Mouse (Mus musculus) limb, embryonic 14.5 days (tissue): Measurements from ENCODE around the gene Grik1. TPM values are rescaled to one million over a fixed set of nuclear protein-coding genes. Genes with fewer than 3 reads are reported as not detected.
A peak's percentile ranks its signal among the peaks of the same experiment; 100 is the strongest.

Experiments
- ATAC-seq: fragments of 200-750 bp; cut with Nextera tagmentation; 2 replicates; pipeline ENCODE4 v1.8.0; 2017; ENCODE audit warnings: low read depth, moderate number of reproducible peaks, moderate TSS enrichment; ENCODE audit not compliant: low FRiP score
- DNase-seq: peaks from one replicate; pipeline ENCODE4 v3.0.0-alpha.2; 2015; ENCODE audit warnings: low spot score
- H3K27ac ChIP-seq: fragments of 300-500 bp; sonication (generic); replicated peaks from 2 replicates; pipeline ENCODE4 v1.5.1; 2014; ENCODE audit warnings: low read depth, mild to moderate bottlenecking, low read length, moderate library complexity, mixed read lengths
- H3K27me3 ChIP-seq: fragments of 300-500 bp; sonication (generic); 2 replicates; pipeline ENCODE4 v1.6.1; 2014; ENCODE audit warnings: low read length, mixed read lengths; ENCODE audit not compliant: control insufficient read depth, insufficient read depth
- H3K36me3 ChIP-seq: fragments of 300-500 bp; sonication (generic); 2 replicates; pipeline ENCODE4 v1.6.1; 2014; ENCODE audit warnings: mild to moderate bottlenecking, low read length, moderate library complexity, mixed read lengths; ENCODE audit not compliant: control insufficient read depth, insufficient read depth
- H3K4me1 ChIP-seq: fragments of 300-500 bp; sonication (generic); 2 replicates; pipeline ENCODE4 v1.6.1; 2014; ENCODE audit warnings: antibody characterized with exemption, low read length, mixed read lengths; ENCODE audit not compliant: control insufficient read depth, insufficient read depth
- H3K4me2 ChIP-seq: fragments of 300-500 bp; sonication (generic); replicated peaks from 2 replicates; pipeline ENCODE4 v1.6.1; 2014; ENCODE audit warnings: low read depth, mild to moderate bottlenecking, low read length, moderate library complexity; ENCODE audit not compliant: severe bottlenecking
- H3K4me3 ChIP-seq: fragments of 300-500 bp; sonication (generic); replicated peaks from 2 replicates; pipeline ENCODE4 v1.5.1; 2014; ENCODE audit warnings: low read length
- H3K9ac ChIP-seq: fragments of 300-500 bp; sonication (generic); 2 replicates; pipeline ENCODE4 v1.6.1; 2014; ENCODE audit warnings: mild to moderate bottlenecking, low read depth, low read length, moderate library complexity; ENCODE audit not compliant: severe bottlenecking
- H3K9me3 ChIP-seq: fragments of 300-500 bp; sonication (generic); 2 replicates; pipeline ENCODE4 v1.6.1; 2016; ENCODE audit warnings: low read length; ENCODE audit not compliant: control insufficient read depth
- POLR2A ChIP-seq: fragments of 200-500 bp; IDR thresholded peaks from 2 replicates; pipeline ENCODE4 v1.8.0; 2012; ENCODE audit warnings: inconsistent platforms, mild to moderate bottlenecking, moderate library complexity, borderline replicate concordance; ENCODE audit not compliant: insufficient read depth, insufficient read length; ENCODE audit errors: extremely low read depth
- WGBS: fragments of 180-500 bp; shearing (Covaris S2); extraction: QIAGEN DNeasy Blood & Tissue Kit; methylation state at CpG from one replicate; pipeline ENCODE4 v1.1.7; 2014; 5-methylcytosine and 5-hydroxymethylcytosine counted together
- polyA plus RNA-seq, 2 experiments: library from polyadenylated mRNA; depleted of rRNA in 1 of 2; stranded (reverse) in 1 of 2; unstranded in 1 of 2; fragments of >200 nt; fragmentation: Nextera tagmentation in 1 of 2; extraction: Ambion mirVana in 1 of 2; gene quantifications; 2 replicates each; pipeline versions ENCODE4 v1.2.1 to v1.2.3; 2012 to 2014

The Grik1 gene
- polyA plus RNA-seq, 2 experiments, result 1.8 to 2.2 TPM

- ATAC-seq (no peak), DNase-seq (no peak)
- Histone ChIP-seq H3K27me3 (no peaks in the 10 kb centered on the region), H3K4me1 (no peaks in the 10 kb centered on the region), H3K4me3 (no peak overlapping the region), H3K36me3 (no peaks in the 10 kb centered on the region), H3K4me2 (no peak overlapping the region), H3K9ac (no peak overlapping the region), H3K27ac (no peak overlapping the region), H3K9me3 (no peaks in the 10 kb centered on the region)
- no peak for TF ChIP-seq POLR2A
- 55% methylated on average over 16 of the region's 16 CpGs for WGBS
These were observed 64.4 kb downstream of the Grik1 start for GRCm38 (mm10) chr16:88225616-88226015.

GRCm38 (mm10) chr16:88221932-88222331, 68.1 kb downstream of the Grik1 start:
- DNase-seq, result no peak
- no peak for TF ChIP-seq POLR2A
- no peak overlapping the region for H3K4me3 ChIP-seq
- no peaks in the 10 kb centered on the region for H3K4me1 ChIP-seq
- H3K4me2 ChIP-seq, result no peak overlapping the region
- no peak for ATAC-seq
- no peaks in the 10 kb centered on the region for H3K27me3 ChIP-seq
- H3K27ac ChIP-seq, result no peak overlapping the region
- no peak overlapping the region for H3K9ac ChIP-seq
- WGBS, result 69% methylated on average over 3 of the region's 3 CpGs
- no peaks in the 10 kb centered on the region for H3K36me3 ChIP-seq
- H3K9me3 ChIP-seq, result no peaks in the 10 kb centered on the region

- no peaks in the 10 kb centered on the region for H3K9me3 ChIP-seq
- no peaks in the 10 kb centered on the region for H3K36me3 ChIP-seq
- ATAC-seq, result no peak
- no peak overlapping the region for H3K4me2 ChIP-seq
- no peaks in the 10 kb centered on the region for H3K4me1 ChIP-seq
- H3K27me3 ChIP-seq, result no peaks in the 10 kb centered on the region
- H3K4me3 ChIP-seq, result no peak overlapping the region
- no peak for TF ChIP-seq POLR2A
- DNase-seq, result no peak
- 51% methylated on average over 5 of the region's 5 CpGs for WGBS
- no peak overlapping the region for H3K27ac ChIP-seq
- no peak overlapping the region for H3K9ac ChIP-seq
These were observed 77.5 kb downstream of the Grik1 start for GRCm38 (mm10) chr16:88212531-88212930.

GRCm38 (mm10) chr16:88211852-88212251, 78.2 kb downstream of the Grik1 start:
- H3K36me3 ChIP-seq, result no peaks in the 10 kb centered on the region
- H3K9me3 ChIP-seq, result no peaks in the 10 kb centered on the region
- no peak overlapping the region for H3K27ac ChIP-seq
- no peak overlapping the region for H3K4me2 ChIP-seq
- TF ChIP-seq POLR2A, result no peak
- WGBS, result 64% methylated on average over 8 of the region's 8 CpGs
- ATAC-seq, result no peak
- DNase-seq, result no peak
- H3K27me3 ChIP-seq, result no peaks in the 10 kb centered on the region
- no peaks in the 10 kb centered on the region for H3K4me1 ChIP-seq
- no peak overlapping the region for H3K4me3 ChIP-seq
- no peak overlapping the region for H3K9ac ChIP-seq

- H3K4me3 ChIP-seq, result no peak overlapping the region
- no peaks in the 10 kb centered on the region for H3K9me3 ChIP-seq
- H3K4me1 ChIP-seq, result no peaks in the 10 kb centered on the region
- no peak overlapping the region for H3K9ac ChIP-seq
- no peaks in the 10 kb centered on the region for H3K27me3 ChIP-seq
- WGBS, result 5% methylated on average over 5 of the region's 5 CpGs
- no peak for ATAC-seq
- peak; percentile 32 for DNase-seq
- no peak overlapping the region for H3K27ac ChIP-seq
- H3K36me3 ChIP-seq, result no peaks in the 10 kb centered on the region
- no peak for TF ChIP-seq POLR2A
- no peak overlapping the region for H3K4me2 ChIP-seq
These were observed 85.7 kb downstream of the Grik1 start for GRCm38 (mm10) chr16:88204400-88204799.

- no peak overlapping the region for H3K27ac ChIP-seq
- no peaks in the 10 kb centered on the region for H3K9me3 ChIP-seq
- no peak for TF ChIP-seq POLR2A
- no peaks in the 10 kb centered on the region for H3K4me1 ChIP-seq
- DNase-seq (no peak), ATAC-seq (no peak)
- no peaks in the 10 kb centered on the region for H3K27me3 ChIP-seq
- H3K4me2 ChIP-seq, result no peak overlapping the region
- no peak overlapping the region for H3K9ac ChIP-seq
- H3K4me3 ChIP-seq, result no peak overlapping the region
- no peaks in the 10 kb centered on the region for H3K36me3 ChIP-seq
- WGBS, result 71% methylated on average over 6 of the region's 6 CpGs
These were observed 86.1 kb downstream of the Grik1 start for GRCm38 (mm10) chr16:88203985-88204384.
